Mouse (Mus musculus): Measurements from ENCODE around the gene Dll4. TPM values are rescaled to one million over a fixed set of nuclear protein-coding genes. Genes with fewer than 3 reads are reported as not detected.

The Dll4 gene
- polyA plus RNA-seq, 1 experiment: 18.9 TPM

- no peak for TF ChIP-seq CTCF (IDR thresholded peaks at IDR 0.05; ENCODE audit: borderline replicate concordance, control insufficient read depth, extremely low read depth, insufficient read depth, low read length, poor library complexity)
- TF ChIP-seq POLR2A (IDR thresholded peaks at IDR 0.05; ENCODE audit: control insufficient read depth, extremely low read depth, insufficient read depth, low read length, poor library complexity): no peak
- Histone ChIP-seq H3K4me3 (ENCODE audit: control insufficient read depth, insufficient read depth, low read length) (no peak overlapping the region), H3K27me3 (ENCODE audit: control insufficient read depth, insufficient read depth, low read length) (peaks cover 10% of the 10 kb centered on the region; the same call in 1 of the 2 replicates), H3K27ac (ENCODE audit: control insufficient read depth, insufficient read depth, low read length) (no peak overlapping the region), H3K4me1 (replicated peaks; ENCODE audit: control insufficient read depth, insufficient read depth, low read length) (peaks cover 22% of the 10 kb centered on the region), H3K36me3 (ENCODE audit: control insufficient read depth, insufficient read depth, low read length) (no peaks in the 10 kb centered on the region)
- WGBS: 79% methylated on average over 5 of the region's 5 CpGs
- DNase-seq: no peak
Observed at GRCm38 (mm10) chr2:119328546-119328945, 3.0 kb downstream of the Dll4 start.

GRCm38 (mm10) chr2:119329123-119329817, 3.7 kb downstream of the Dll4 start:
- WGBS: 68% methylated on average over 3 of the region's 3 CpGs
- Histone ChIP-seq H3K27ac (ENCODE audit: control insufficient read depth, insufficient read depth, low read length) (no peak overlapping the region), H3K4me1 (replicated peaks; ENCODE audit: control insufficient read depth, insufficient read depth, low read length) (peaks cover 20% of the 10 kb centered on the region), H3K4me3 (ENCODE audit: control insufficient read depth, insufficient read depth, low read length) (no peak overlapping the region), H3K36me3 (ENCODE audit: control insufficient read depth, insufficient read depth, low read length) (no peaks in the 10 kb centered on the region), H3K27me3 (ENCODE audit: control insufficient read depth, insufficient read depth, low read length) (peaks cover 10% of the 10 kb centered on the region; the same call in 1 of the 2 replicates)
- TF ChIP-seq CTCF (IDR thresholded peaks at IDR 0.05; ENCODE audit: borderline replicate concordance, control insufficient read depth, extremely low read depth, insufficient read depth, low read length, poor library complexity): no peak
- TF ChIP-seq POLR2A (IDR thresholded peaks at IDR 0.05; ENCODE audit: control insufficient read depth, extremely low read depth, insufficient read depth, low read length, poor library complexity): no peak
- DNase-seq: no peak

GRCm38 (mm10) chr2:119330795-119331194, 5.2 kb downstream of the Dll4 start:
- 95% methylated on average over 8 of the region's 8 CpGs for WGBS
- Histone ChIP-seq H3K27ac (ENCODE audit: control insufficient read depth, insufficient read depth, low read length) (no peak overlapping the region), H3K4me3 (ENCODE audit: control insufficient read depth, insufficient read depth, low read length) (no peak overlapping the region), H3K36me3 (ENCODE audit: control insufficient read depth, insufficient read depth, low read length) (no peaks in the 10 kb centered on the region), H3K4me1 (replicated peaks; ENCODE audit: control insufficient read depth, insufficient read depth, low read length) (peaks cover 15% of the 10 kb centered on the region), H3K27me3 (ENCODE audit: control insufficient read depth, insufficient read depth, low read length) (peaks cover 8% of the 10 kb centered on the region; the same call in 1 of the 2 replicates)
- TF ChIP-seq CTCF (IDR thresholded peaks at IDR 0.05; ENCODE audit: borderline replicate concordance, control insufficient read depth, extremely low read depth, insufficient read depth, low read length, poor library complexity) (no peak), POLR2A (IDR thresholded peaks at IDR 0.05; ENCODE audit: control insufficient read depth, extremely low read depth, insufficient read depth, low read length, poor library complexity) (no peak)
- no peak for DNase-seq

GRCm38 (mm10) chr2:119332177-119332661, 6.6 kb downstream of the Dll4 start:
- 79% methylated on average over 24 of the region's 24 CpGs for WGBS
- TF ChIP-seq POLR2A (IDR thresholded peaks at IDR 0.05; ENCODE audit: control insufficient read depth, extremely low read depth, insufficient read depth, low read length, poor library complexity): no peak
- no peak for TF ChIP-seq CTCF (IDR thresholded peaks at IDR 0.05; ENCODE audit: borderline replicate concordance, control insufficient read depth, extremely low read depth, insufficient read depth, low read length, poor library complexity)
- no peak for DNase-seq
- Histone ChIP-seq H3K4me3 (ENCODE audit: control insufficient read depth, insufficient read depth, low read length) (no peak overlapping the region), H3K27ac (ENCODE audit: control insufficient read depth, insufficient read depth, low read length) (no peak overlapping the region), H3K4me1 (replicated peaks; ENCODE audit: control insufficient read depth, insufficient read depth, low read length) (peaks cover 18% of the 10 kb centered on the region), H3K27me3 (ENCODE audit: control insufficient read depth, insufficient read depth, low read length) (no peaks in the 10 kb centered on the region), H3K36me3 (ENCODE audit: control insufficient read depth, insufficient read depth, low read length) (no peaks in the 10 kb centered on the region)

GRCm38 (mm10) chr2:119334135-119334534, 8.6 kb downstream of the Dll4 start:
- WGBS: 93% methylated on average over 1 of the region's 1 CpGs

GRCm38 (mm10) chr2:119334964-119335525, 9.5 kb downstream of the Dll4 start:
- Histone ChIP-seq H3K27me3 (ENCODE audit: control insufficient read depth, insufficient read depth, low read length) (no peaks in the 10 kb centered on the region), H3K27ac (ENCODE audit: control insufficient read depth, insufficient read depth, low read length) (no peak overlapping the region), H3K36me3 (ENCODE audit: control insufficient read depth, insufficient read depth, low read length) (no peaks in the 10 kb centered on the region), H3K4me1 (replicated peaks; ENCODE audit: control insufficient read depth, insufficient read depth, low read length) (peaks cover 26% of the 10 kb centered on the region), H3K4me3 (ENCODE audit: control insufficient read depth, insufficient read depth, low read length) (no peak overlapping the region)
- 92% methylated on average over 7 of the region's 7 CpGs for WGBS
- TF ChIP-seq CTCF (IDR thresholded peaks at IDR 0.05; ENCODE audit: borderline replicate concordance, control insufficient read depth, extremely low read depth, insufficient read depth, low read length, poor library complexity) (no peak), POLR2A (IDR thresholded peaks at IDR 0.05; ENCODE audit: control insufficient read depth, extremely low read depth, insufficient read depth, low read length, poor library complexity) (no peak)
- DNase-seq: no peak

More at GRCm38 (mm10) chr2:119334135-119334534, 8.6 kb downstream of the Dll4 start:
- TF ChIP-seq CTCF (IDR thresholded peaks at IDR 0.05; ENCODE audit: borderline replicate concordance, control insufficient read depth, extremely low read depth, insufficient read depth, low read length, poor library complexity): no peak
- TF ChIP-seq POLR2A (IDR thresholded peaks at IDR 0.05; ENCODE audit: control insufficient read depth, extremely low read depth, insufficient read depth, low read length, poor library complexity): no peak
- no peaks in the 10 kb centered on the region for H3K36me3 ChIP-seq (ENCODE audit: control insufficient read depth, insufficient read depth, low read length)
- H3K27ac ChIP-seq (ENCODE audit: control insufficient read depth, insufficient read depth, low read length): no peak overlapping the region
- peaks cover 26% of the 10 kb centered on the region for H3K4me1 ChIP-seq (replicated peaks; ENCODE audit: control insufficient read depth, insufficient read depth, low read length)
- H3K4me3 ChIP-seq (ENCODE audit: control insufficient read depth, insufficient read depth, low read length): no peak overlapping the region
- no peak for DNase-seq
- H3K27me3 ChIP-seq (ENCODE audit: control insufficient read depth, insufficient read depth, low read length): no peaks in the 10 kb centered on the region

All from thymus, adult 2 months (tissue).